Mouse (Mus musculus) spleen, adult 2 months (tissue): Measurements from ENCODE around the gene Setd1b. TPM values are rescaled to one million over a fixed set of nuclear protein-coding genes. Genes with fewer than 3 reads are reported as not detected.
A peak's percentile ranks its signal among the peaks of the same experiment; 100 is the strongest.

ENCODE experiments used
- DNase-seq, 2 experiments: peaks; one replicate each; pipeline versions ENCODE4 v3.0.0 to v3.0.0-alpha.2; 2012 to 2021; ENCODE audit warnings: low spot score in 2 of 2, low read depth in 1 of 2
- H3K27ac ChIP-seq: fragments of 200-500 bp; 2 replicates; pipeline ENCODE4 v1.5.1; 2012; ENCODE audit warnings: low read length, inconsistent platforms; ENCODE audit not compliant: insufficient read depth
- H3K27me3 ChIP-seq: fragments of 200-500 bp; 2 replicates; pipeline ENCODE4 v1.6.1; 2012; ENCODE audit warnings: mild to moderate bottlenecking, moderate library complexity, low read length, inconsistent platforms; ENCODE audit not compliant: control insufficient read depth, insufficient read depth
- H3K36me3 ChIP-seq: fragments of 200-500 bp; 2 replicates; pipeline ENCODE4 v1.6.1; 2012; ENCODE audit warnings: mild to moderate bottlenecking, low read length, inconsistent platforms; ENCODE audit not compliant: control insufficient read depth, insufficient read depth
- H3K4me1 ChIP-seq: fragments of 200-500 bp; 2 replicates; pipeline ENCODE4 v1.6.1; 2011; ENCODE audit warnings: inconsistent platforms; ENCODE audit not compliant: control insufficient read depth, insufficient read depth, insufficient read length
- H3K4me3 ChIP-seq: fragments of 200-500 bp; 2 replicates; pipeline ENCODE4 v1.5.1; 2011; ENCODE audit warnings: mild to moderate bottlenecking, inconsistent platforms; ENCODE audit not compliant: insufficient read depth, insufficient read length; ENCODE audit errors: extremely low read depth
- CTCF ChIP-seq: fragments of 200-500 bp; IDR thresholded peaks from 2 replicates; pipeline ENCODE4 v1.5.1; 2011; ENCODE audit warnings: mild to moderate bottlenecking, inconsistent platforms; ENCODE audit not compliant: insufficient read depth, insufficient read length, insufficient replicate concordance; ENCODE audit errors: extremely low read depth
- POLR2A ChIP-seq: fragments of 200-500 bp; IDR thresholded peaks from 2 replicates; pipeline ENCODE4 v1.6.1; 2011; ENCODE audit warnings: low read depth, low read length, inconsistent platforms
- WGBS: fragments of 180-500 bp; shearing (Covaris S2); methylation state at CpG from one replicate; pipeline ENCODE4 v1.1.7; 2018; 5-methylcytosine and 5-hydroxymethylcytosine counted together
- polyA plus RNA-seq: library from polyadenylated mRNA; depleted of rRNA; stranded (reverse); fragments of >200 nt; gene quantifications from 2 replicates; pipeline ENCODE4 v1.2.3, GENCODE M21; 2012

Setd1b gene
- polyA plus RNA-seq, 1 experiment, result 20.5 TPM

DNA sequence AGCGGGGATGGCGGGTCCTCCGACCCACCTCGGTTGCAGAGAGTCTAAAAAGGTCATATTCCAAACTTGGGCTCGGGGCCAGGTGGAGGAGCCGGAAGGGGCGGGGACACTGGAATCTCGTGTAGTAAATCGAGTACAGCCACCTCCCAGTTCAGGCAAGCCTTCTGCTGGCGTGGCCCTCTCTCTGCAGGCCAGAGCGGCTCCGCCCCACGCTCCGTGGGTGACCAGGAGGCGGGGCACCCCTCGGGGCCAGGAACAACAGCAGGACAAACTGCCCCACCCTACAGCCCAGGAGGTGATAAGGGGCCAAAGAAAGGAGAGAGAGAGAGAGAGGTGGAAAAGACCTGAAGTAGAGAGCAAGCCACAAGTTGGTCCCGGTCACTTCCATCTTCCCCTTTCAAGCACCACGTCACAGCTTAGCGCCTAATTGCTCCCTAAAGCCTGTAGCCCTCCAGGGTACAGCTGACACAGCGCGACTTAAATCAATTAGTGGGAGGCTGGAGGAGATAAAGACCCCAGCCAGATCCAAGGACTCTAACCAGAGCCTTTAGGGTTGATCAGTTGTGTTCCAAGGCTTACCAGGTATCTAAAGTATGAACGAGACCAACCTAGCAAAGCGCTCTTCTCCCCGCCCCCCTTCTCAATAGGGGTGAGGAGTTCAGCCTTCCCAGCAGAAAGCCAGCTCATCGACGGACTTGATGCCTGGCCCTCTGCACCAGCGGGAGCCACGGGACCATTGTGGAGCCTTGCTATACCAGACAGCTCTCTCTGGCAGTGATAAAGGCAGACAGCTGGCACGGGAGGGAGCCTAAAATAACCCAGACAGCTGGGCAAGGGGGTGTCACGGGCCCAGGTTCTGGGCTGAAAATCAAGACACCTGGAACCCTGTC is 6.3 kb upstream of the Setd1b start:
- Histone ChIP-seq H3K4me1 (peaks cover 22% of the 10 kb centered on the region; the same call in 1 of the 2 replicates), H3K27ac (peak overlapping the region; percentile 99), H3K27me3 (no peaks in the 10 kb centered on the region), H3K36me3 (peaks cover 28% of the 10 kb centered on the region), H3K4me3 (peak overlapping the region; percentile 21)
- WGBS, result 46% methylated on average over 30 of the region's 30 CpGs
- no peak for TF ChIP-seq POLR2A
- TF ChIP-seq CTCF, result no peak
- DNase-seq, result no peak

DNA sequence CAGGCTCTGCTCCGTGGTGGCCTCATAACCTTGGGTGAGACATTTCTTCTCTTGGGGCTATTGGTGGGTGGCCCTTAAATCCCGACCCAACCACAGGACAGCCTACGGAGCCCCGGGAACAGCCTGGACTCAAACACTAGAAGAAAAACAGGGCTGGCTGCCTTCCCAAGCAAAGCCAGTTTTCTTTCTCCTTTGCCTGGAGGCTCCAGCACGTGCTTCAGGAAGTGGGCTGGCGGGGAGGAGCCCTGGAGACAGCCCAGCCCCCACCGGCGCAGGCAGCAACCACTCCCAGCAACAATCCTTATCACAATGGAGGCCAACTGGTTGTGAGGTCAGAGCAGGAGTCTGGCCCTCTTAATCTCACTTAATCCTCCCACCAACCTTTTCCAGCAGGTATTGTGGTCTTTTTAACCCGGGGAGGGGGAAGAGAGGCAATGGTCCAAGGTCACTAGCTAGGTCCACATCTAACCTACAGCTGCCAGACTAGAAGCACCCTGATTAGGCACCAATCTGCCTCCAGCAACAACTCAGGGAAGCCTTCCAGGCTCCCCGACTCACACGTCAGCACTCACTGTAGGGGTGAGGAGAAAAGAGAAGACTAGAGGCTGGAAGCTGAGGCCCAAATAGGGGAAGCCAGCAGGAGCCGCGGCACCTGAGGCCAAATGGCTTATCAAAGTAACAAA is 5.5 kb upstream of the Setd1b start:
- H3K4me3 ChIP-seq, result peak overlapping the region; percentile 38
- H3K4me1 ChIP-seq, result peaks cover 20% of the 10 kb centered on the region; the same call in 1 of the 2 replicates
- H3K27ac ChIP-seq, result peak overlapping the region; percentile 99
- 12% methylated on average over 13 of the region's 13 CpGs for WGBS
- no peak for DNase-seq
- no peaks in the 10 kb centered on the region for H3K27me3 ChIP-seq
- H3K36me3 ChIP-seq, result peaks cover 28% of the 10 kb centered on the region
- TF ChIP-seq POLR2A, result no peak
- no peak for TF ChIP-seq CTCF

GRCm38 (mm10) chr5:123137044-123137909 is 4.7 kb upstream of the Setd1b start:
- Histone ChIP-seq H3K36me3 (peaks cover 28% of the 10 kb centered on the region), H3K4me3 (peak overlapping the region; percentile 71), H3K27ac (peak overlapping the region; percentile 99), H3K27me3 (no peaks in the 10 kb centered on the region), H3K4me1 (peaks cover 20% of the 10 kb centered on the region; the same call in 1 of the 2 replicates)
- TF ChIP-seq POLR2A (no peak), CTCF (no peak)
- DNase-seq, result peak in 1 of 2 experiments; percentile 63
- 13% methylated on average over 20 of the region's 20 CpGs for WGBS

- DNase-seq, result no peak
- TF ChIP-seq CTCF, result no peak
- Histone ChIP-seq H3K27ac (peak overlapping the region; percentile 99), H3K4me1 (peaks cover 18% of the 10 kb centered on the region; the same call in 1 of the 2 replicates), H3K4me3 (peak overlapping the region; percentile 71), H3K27me3 (no peaks in the 10 kb centered on the region), H3K36me3 (peaks cover 28% of the 10 kb centered on the region)
- WGBS, result 24% methylated on average over 5 of the region's 6 CpGs
These were observed 4.1 kb upstream of the Setd1b start for GRCm38 (mm10) chr5:123137910-123138229.

DNA sequence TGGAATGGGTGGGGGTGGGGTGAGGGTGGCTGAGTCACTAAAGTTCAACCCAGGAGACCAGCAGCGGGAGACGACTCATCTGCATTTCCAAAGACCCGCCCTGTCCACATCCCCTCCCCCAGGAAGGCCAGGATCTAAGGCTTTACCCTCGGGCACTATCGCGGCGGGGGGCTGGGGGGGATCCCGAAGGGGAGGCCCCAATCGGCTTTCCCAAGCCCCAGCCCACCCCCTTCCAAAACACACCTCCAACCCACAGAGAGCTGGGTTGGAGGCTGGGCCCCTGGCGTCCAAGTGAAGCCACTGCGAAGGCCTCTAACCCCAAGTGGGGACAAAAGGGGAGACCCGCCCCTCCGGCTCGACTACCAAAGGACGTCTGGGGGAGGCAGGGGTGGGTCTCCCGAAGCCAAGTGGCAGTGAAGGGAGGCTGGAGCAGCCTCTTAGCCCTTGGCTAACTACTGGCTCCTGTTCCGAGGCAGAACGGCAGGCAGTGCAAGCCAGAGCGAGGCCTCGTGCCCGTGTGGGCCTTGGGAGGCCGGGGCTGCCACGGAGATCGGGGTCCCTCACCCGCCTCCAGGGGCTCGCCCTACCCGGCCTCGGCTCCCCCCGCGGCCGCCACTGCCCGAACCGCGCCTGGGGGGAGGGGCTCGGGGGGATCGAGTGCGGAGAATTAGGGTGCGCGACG is 3.6 kb upstream of the Setd1b start:
- 5% methylated on average over 38 of the region's 40 CpGs for WGBS
- Histone ChIP-seq H3K27ac (peak overlapping the region; percentile 99), H3K4me1 (peaks cover 18% of the 10 kb centered on the region; the same call in 1 of the 2 replicates), H3K4me3 (peak overlapping the region; percentile 71), H3K27me3 (no peaks in the 10 kb centered on the region), H3K36me3 (peaks cover 28% of the 10 kb centered on the region)
- DNase-seq, result no peak
- TF ChIP-seq CTCF, result no peak
- TF ChIP-seq POLR2A, result 0 out of 2 replicates have a peak, but pooled peaks have one; percentile 17
